Mouse (Mus musculus) c-Kit-positive CD71-negative TER-119-negative erythroid progenitor cells, embryonic 14.5 days (primary cell): ENCODE data around the gene Snap29.

Experiments
- DNase-seq: peaks from one replicate; pipeline ENCODE4 v3.0.0-alpha.2; 2013; ENCODE audit warnings: low read depth

Gene Snap29

DNA sequence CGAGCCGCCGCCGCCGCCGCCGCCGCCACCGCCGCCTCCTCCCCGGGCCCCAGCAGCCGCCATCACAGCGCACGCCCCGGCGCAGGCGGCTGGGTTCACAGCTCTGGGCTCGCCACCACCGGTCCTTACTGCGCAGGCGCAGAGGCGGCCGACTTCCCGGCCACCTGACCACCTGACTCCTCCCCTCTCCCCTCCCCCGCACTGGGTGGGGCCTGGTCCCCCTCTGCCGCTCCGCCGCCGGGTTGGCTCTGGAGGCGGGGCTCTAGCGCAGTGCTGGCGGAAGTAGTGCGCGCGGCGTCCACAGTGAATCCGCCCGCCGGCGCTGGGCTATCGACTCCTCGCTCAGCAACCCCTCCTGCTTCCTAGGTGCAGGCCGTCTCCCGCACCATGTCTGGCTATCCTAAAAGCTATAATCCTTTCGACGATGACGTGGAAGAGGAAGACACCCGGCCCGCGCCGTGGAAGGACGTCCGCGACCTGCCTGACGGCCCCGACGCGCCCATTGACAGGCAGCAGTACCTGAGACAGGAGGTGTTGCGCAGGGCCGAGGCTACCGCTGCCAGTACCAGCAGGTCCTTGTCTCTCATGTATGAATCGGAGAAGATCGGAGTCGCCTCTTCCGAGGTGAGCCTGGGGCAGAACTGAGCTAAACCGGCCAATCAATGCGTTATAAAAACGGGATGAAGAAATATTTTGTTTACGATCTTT is at the start of gene Snap29, which contains the start of gene Pi4ka:
Snap29 (plus strand) TSS at position 251 of the 708 bp plus-strand sequence.
Pi4ka (minus strand) TSS at position 579 of the 708 bp plus-strand sequence.
- peak; percentile 98 for DNase-seq

DNA sequence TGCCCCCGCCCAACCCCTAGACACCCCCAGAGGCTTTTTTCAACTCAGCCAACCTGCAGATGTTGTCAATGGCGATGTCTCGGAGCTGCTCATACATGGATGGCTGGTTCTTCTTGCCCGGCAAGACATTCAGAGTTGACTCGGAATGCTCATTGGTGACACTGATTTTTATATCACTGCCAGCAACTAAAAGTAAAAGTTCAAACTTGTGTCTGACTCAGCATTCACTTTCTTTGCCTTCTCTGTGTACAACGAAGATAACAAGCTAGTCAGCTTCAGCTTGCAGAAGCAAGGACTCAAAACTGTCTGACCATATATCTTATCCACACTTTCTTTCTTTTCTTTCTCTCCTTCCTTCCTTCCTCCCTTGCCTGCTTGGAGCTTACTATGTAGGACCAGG is 49.8 kb upstream of the Snap29 start:
- no peak for DNase-seq

DNA sequence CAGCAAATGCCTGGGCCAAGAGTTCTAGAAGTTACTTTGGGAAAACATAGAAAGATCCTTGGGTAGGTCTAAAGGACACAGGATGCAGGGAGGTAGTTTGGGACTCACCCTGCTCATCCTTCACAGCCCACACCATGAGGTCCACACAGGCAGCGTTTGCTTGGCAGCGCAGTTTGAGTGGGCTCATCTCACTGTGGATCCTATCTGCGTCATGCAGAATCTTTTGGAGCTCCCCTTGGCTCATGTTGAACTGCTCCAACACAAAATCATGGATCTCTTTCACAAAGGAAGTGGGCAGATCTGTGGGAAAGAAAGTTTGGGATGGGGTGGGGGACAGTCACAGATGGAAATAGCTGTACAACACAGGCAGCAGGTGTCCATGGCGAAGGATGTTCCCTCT is 47.0 kb upstream of the Snap29 start:
- DNase-seq = no peak

DNA sequence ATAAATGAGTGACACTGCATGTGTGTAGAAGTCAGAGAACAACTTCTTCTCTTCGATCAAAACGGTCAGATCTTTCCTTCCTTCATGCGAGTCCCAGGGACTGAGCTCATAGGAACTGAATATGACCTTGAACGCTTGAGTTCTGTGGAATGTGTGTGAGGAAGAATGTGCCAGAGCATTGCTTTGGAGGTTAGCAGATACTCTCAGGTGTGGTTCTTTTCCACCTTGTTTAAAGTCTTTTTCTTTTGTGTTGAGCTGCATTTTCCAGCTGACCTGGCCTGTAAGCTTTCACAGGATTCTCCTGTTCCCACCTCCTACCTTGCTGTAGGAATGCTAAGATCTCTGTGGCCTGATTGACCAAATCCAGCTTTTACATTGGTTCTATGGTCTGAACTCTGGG is 23.5 kb upstream of the Snap29 start:
- DNase-seq = no peak

DNA sequence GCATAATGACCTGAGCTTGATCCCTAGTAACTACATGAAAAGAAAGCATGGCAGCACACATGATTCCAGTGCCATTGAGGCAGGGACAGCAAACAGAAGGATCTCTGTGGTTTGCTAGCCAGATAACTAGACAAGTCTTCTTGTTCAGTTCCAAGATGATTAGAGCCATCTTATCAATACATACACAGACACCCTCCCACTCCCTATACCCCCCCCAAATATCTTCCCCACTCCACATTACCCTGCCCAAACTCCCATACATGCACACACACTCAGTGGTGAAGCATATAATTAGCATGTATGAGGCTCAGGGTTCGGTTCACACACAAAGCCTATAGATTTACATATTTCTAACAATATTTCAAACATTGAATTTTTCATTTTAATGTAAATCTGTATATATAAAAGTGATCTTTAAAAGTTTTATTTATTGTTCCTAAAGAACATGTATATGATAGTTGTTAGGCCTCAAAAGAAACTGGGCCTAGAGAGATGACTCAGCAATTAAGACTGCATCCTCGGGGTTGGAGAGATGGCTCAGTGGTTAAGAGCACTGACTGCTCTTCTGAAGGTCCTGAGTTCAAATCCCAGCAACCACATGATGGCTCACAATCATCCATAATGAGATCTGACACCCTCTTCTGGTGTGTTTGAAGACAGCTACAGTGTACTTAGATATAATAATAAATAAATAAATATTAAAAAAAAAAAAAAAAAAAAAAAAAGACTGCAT is 22.0 kb upstream of the Snap29 start:
- DNase-seq = no peak

DNA sequence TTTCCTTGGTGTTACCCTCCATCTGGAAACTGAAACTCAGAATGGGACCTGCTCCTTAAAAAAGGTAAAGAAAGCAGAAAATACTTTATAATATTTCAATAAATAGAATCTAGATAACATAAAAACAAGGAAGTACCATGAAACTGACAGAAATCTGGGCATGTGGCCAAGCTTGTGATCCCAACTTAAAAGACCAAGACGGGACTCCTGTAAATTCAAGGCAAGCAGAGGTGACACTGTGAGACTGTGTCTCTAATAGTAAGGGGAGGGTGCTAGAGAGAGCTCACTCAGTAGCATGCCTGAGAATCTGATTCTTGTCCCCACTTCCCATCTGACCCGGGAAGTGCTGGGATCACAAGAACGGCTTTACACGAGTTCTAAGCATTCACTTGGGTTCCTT is 13.0 kb upstream of the Snap29 start:
- no peak for DNase-seq

DNA sequence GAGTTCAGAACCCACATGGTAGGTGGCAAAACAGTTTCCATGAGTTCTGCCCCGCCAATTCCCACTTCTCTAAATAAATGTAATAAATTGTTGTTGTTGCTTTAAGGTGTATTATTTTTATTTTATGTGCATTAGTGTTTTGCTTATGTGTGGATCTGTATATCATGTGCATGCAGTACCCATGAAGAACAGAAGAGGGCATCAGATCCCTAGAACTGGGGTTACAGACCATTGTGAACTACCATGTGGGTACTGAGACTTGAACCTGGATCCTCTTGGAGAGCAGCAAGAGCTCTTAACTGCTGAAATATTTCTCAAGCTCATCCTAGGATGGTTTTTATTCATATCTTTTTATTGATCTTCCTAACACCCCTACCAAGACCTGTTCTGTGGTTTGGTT is 2.9 kb upstream of the Snap29 start:
- DNase-seq = peak; percentile 58

DNA sequence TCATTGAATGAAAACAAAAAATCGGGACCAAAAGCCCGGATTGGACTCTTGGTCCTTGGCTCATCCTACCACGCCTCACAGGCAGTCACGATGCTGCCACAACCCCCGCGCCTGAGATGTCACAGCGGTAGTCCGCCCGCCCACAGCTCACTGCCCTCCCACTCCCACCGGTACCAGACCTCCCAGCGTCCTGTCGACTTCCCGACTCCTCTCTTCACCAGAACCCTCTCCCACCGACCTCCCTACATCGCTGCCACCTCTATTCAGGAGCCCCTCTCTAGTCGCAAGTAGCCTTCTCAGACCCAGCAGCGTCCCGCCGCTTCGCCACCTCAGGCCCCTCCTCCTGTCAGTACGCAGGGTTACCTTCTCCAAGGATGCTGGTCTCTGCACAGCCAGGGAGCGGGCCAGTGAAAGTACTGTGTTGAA is 502 bp upstream of the Snap29 start:
- no peak for DNase-seq

DNA sequence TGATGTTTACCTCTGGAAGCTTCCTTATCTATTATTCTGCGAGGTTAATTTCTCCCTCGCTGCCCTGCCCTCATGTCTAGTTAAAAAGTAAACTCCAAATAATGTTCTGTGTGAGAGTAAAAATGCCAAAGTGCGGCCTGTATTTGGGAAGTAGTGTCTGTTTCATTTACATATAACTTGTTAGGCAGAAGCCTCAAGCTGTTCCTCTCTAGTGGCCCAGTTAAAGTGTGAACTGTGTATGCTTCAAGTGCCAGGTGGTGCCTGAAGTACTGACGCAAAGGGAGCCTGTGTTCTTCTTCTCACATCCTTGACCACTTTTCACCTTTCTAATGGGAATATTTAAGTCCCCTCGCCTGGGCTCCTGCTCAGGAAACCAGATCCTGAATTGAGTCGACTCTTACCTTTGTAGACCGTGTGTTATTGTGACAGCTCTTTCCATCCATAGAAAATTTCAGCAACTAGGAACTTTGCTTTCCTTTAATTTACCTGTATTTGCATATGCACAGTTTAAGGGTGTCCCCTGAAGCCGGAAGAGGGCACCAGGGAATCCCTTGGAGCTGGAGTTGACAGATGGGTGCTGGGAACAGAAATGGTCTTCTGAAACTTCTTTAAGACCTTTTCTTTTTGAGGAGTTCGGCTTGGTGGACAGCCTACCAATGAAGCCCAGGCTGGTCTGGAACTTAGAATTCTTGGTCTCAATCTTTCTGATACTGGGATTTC is 886 bp downstream of the Snap29 start:
- DNase-seq = no peak

DNA sequence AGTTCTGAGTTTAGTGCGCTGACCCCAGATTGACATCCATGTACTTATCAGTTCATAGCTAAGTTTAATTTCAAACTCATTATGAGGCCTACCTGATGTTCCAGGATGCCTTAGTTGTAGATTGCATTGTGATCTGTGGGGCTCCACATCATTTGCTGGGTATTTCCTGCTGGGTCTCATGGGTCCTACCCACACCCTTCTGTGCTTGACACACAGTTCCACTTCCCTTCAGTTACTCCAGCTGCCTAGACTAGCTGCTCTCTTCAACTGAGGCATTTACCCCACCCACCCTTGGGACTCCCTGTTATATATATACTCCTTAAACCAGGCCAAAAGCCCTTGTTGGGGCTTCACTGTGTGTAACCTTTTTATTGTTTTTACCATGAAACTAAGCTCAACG is 3.3 kb downstream of the Snap29 start:
- no peak for DNase-seq

DNA sequence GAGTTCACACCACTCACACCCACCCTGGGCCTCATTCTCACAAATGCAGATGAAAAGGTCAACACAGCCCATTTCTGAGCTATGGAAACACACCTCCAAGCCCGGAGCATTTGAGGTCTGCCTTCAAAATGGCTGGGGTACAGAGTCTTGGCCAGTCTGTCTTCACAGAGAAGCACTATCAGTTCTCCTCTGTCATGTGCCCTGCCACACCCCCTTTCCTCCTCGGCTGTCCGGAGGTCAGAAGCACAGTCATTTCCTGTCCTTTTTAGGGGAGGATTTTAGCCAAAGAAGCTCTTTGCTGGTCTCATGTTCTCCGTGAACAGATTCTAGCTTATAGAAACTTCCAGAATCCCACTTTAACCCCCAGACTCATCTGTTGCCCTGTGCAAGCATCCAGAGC is 4.4 kb downstream of the Snap29 start:
- DNase-seq = no peak

DNA sequence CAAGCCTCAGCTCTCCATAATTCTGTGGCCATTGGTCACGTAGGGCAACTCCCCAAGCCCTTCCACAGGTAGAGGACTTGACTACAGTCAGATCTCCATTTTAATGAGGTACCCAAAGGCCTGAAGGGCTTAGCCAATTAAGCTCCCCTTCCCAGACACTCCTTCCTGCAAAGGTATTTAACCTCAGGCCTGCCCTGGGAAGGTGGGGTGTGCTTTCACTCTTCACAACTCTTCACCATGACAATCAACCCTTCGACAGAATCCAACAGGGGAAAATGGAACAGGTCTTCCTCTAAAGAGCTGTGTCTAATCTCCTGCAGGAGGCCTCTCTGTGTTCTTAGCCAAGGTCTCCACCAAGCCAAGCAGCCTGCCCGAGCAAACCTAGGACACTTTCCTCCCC is 17.2 kb downstream of the Snap29 start:
- DNase-seq = no peak

DNA sequence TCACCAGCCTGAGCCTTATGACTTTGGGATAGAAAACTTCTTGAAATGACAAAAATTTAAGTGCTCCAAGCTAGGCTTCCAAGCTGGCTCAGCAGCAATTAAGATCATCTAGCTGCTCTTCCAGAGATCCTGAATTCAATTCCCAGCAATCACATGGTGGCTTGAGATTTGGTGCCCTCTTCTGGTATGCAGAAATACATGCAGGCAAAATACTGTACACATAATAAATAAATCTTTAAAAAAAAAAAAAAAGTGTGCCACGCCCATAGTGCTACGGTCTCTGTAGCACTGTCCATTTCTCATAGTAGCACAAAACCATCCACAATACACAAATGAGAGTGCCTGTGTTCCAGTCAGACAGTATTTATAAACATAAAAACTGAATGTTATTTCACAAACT is 26.8 kb downstream of the Snap29 start:
- DNase-seq = no peak

DNA sequence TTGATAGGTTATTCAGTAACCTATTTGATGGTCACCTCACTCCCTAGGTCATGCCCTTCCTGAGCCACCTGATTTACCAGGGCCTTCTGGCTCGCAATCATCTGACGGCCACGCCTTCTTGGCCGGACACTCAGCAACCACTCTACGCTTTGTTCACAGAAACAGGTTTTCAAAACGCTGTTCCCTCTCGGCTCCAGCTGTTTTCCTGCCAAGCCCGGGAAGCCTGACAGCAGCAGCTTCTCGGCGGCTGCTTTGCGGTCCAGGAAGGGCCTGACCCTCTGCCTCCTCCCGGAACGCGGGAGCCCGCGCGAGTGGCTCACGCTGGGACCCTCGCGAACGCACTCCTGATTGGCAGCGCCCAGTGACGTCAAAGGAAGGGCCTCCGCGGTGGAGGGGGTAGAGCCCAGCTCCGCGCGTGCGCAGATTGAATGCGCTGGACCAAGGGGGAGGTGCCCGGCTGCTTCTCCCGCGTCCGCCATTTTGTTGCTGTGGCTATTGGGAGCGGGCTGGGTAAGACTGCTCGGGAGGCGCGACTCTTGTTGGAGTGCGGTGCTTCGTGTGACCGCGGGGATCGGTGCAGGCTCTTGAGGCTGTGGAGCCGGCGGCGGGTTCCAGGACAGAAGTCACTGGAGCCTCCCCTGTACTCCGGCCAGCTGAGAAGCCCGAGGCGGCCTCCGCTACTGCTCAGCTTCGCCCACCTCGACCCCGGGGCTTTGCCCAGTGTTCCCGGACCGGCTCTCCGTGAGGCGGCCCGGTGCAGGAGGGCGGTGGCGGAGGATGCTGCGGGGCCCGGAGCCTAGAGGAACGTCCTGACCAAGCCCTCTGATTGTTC is 46.0 kb downstream of the Snap29 start, which contains the start of gene Crkl:
Crkl (plus strand) TSS at position 447 of the 832 bp plus-strand sequence.
- peak; percentile 98 for DNase-seq

DNA sequence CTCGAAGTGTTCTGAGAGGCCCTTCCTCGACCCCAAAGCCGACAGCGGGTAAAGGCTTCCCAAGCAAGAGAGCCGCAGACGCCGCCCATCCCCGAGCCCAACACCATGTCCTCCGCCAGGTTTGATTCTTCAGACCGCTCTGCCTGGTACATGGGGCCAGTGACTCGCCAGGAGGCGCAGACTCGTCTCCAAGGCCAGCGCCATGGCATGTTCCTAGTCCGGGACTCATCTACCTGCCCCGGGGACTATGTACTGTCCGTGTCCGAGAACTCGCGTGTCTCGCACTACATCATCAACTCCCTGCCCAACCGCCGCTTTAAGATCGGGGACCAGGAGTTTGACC is 46.6 kb downstream of the Snap29 start:
- peak; percentile 20 for DNase-seq

DNA sequence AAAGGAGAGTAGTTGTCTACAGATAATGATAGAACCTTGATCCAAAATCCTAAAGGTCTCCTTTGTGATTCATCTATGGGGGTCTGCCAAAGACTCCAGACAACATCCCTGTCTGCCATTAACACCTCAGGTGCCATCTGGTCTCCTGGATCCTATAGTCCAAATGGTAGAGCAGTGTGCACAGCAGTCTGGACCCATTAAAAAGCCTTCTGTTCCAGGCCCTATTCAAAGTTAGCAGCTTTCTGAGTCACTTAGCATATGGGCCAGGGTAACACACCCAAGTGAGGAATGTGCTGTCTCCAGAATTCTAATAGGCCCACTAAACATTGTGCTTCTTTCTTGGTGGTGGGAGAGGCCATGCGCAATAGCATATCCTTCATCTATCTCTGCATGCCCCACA is 51.1 kb downstream of the Snap29 start:
- DNase-seq = no peak

DNA sequence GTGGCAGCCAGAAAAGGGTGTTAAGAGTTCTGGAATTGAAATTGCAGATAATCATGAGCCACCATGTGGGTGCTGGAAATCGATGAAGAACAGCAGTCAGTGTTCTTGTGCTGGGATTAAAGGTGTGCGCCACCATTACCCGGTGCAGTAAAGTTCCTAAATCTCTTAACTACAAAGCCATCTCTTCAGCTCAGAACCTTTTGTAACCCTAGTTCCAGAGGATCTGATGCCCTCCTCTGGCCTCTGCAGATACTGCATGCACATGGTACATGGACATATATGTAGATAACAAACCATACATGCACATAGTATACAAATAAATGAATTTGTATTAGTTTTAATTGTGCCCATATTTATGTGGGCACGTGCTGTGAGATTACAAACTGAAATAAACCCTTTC is 54.5 kb downstream of the Snap29 start:
- DNase-seq = peak; percentile 35

DNA sequence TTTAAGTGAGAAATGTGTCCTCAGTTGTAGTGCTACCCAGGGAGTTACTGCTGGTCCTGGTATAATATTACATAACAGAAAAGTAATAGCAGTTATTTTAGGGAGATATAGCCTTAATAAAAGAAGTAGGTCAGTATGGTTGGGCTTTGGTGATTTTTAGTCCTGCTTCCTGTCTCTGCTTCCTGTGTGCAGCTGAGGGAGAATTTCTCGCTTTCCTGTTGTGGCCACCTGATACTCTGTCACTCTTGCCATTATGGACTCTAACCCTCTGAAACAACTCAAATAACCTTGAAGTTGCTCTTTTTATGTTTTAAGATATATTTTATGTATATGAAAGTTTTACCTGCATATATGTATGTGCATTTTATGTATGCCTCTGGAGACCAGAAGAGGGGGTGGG is 55.8 kb downstream of the Snap29 start:
- no peak for DNase-seq

DNA sequence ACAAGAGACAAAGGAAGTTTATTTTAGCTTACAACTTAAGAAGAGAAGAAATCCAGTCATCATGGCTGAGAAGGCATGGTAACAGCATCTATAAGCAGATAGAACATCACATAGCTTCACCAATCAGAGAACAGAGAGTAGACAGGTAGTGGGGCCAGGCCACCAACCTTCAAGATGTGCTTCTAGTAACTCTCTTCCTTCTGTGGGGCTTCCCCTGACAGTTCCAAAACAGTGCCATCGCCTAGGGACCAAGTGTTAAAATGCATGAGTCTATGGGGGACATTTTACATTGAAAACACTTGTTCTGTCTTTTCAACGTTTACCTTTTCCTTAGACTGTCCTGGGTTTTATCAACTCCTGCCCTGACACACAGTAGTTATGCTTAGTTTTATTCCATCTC is 57.4 kb downstream of the Snap29 start:
- DNase-seq = no peak

DNA sequence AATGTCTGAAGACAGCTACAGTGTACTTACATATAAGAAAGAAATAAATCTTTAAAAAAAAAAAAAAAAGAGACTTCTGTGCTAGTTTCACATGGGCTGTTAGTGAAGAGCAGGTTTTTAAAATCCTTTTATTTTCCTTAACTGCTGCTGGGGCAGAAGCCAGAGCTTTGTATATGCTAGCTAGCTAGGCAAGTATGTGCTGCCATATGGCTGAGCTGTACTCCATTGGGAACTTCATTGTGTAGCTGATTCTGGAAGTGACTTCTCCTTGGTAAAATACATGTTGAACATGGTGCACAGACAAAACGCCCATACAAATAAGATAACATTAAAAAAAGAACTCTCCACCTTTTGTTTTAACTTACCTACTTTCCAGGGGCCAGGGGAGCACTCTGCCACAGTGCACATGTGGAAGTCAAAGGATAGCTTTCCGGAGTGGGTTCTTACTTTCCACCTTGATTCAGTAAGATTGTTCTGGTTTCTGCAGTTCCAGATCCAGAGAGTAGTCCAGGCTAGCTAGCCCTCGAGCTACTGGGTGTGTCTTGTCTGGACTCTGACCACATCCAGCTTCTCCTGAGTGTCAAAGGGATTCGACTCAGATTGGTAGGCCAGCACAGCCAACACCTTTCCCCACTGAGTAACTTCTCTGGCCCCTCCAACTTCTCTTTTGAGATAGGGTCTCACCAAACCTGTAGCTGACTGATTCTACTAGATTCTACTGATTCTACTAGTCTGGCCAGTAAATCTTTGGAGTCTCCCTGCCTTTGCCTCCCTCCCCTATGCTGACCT is 61.3 kb downstream of the Snap29 start:
- DNase-seq = no peak

DNA sequence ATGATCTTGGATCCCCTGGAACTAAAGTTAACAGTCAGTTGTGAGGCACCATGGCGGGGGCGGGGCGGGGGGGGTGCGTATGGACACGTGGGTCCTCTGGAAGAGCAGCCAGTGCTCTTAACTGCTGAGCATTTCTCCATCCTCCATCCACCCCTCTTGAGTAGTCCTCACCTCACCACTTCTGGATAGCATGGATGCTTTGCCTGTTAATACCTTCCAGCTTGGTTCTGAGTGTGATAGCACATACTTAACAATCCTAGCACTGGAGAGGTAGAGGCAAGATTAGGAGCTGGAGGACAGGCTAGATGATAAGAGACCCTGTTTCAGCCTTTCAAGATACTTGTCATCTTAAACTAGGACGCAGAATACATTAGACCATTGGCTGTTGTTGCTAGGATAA is 66.7 kb downstream of the Snap29 start:
- DNase-seq = no peak
